Mouse (Mus musculus) embryonic facial prominence, embryonic 11.5 days (tissue): ENCODE measurements around the gene Prmt8. TPM values are rescaled to one million over a fixed set of nuclear protein-coding genes. Genes with fewer than 3 reads are reported as not detected.

ENCODE experiments used
- ATAC-seq: fragments of 200-750 bp; cut with Nextera tagmentation; replicated peaks from 2 replicates; pipeline ENCODE4 v1.8.0; 2017; ENCODE audit warnings: low read depth; ENCODE audit not compliant: insufficient number of reproducible peaks, low FRiP score, low TSS enrichment
- DNase-seq: peaks from one replicate; pipeline ENCODE4 v3.0.0-alpha.2; 2015; ENCODE audit warnings: low spot score
- H3K27ac ChIP-seq: fragments of 300-500 bp; sonication (generic); replicated peaks from 2 replicates; pipeline ENCODE4 v1.5.1; 2014; ENCODE audit warnings: mild to moderate bottlenecking, low read depth, low read length, control low read depth
- H3K27me3 ChIP-seq: fragments of 300-500 bp; sonication (generic); 2 replicates; pipeline ENCODE4 v1.6.1; 2014; ENCODE audit warnings: mild to moderate bottlenecking, low read length, moderate library complexity, mixed read lengths; ENCODE audit not compliant: control insufficient read depth, insufficient read depth
- H3K36me3 ChIP-seq: fragments of 300-500 bp; sonication (generic); replicated peaks from 2 replicates; pipeline ENCODE4 v1.6.1; 2014; ENCODE audit warnings: low read depth, mild to moderate bottlenecking, low read length, moderate library complexity, mixed read lengths; ENCODE audit not compliant: control insufficient read depth, insufficient read depth
- H3K4me1 ChIP-seq: fragments of 300-500 bp; sonication (generic); 2 replicates; pipeline ENCODE4 v1.6.1; 2014; ENCODE audit warnings: low read length, mixed read lengths; ENCODE audit not compliant: control insufficient read depth, insufficient read depth
- H3K4me2 ChIP-seq: fragments of 300-500 bp; sonication (generic); 2 replicates; pipeline ENCODE4 v1.6.1; 2014; ENCODE audit warnings: low read depth, mild to moderate bottlenecking, control low read depth, low read length, moderate library complexity
- H3K4me3 ChIP-seq: fragments of 300-500 bp; sonication (generic); 2 replicates; pipeline ENCODE4 v1.5.1; 2014; ENCODE audit warnings: low read depth, low read length, control low read depth
- H3K9ac ChIP-seq: fragments of 300-500 bp; sonication (generic); replicated peaks from 2 replicates; pipeline ENCODE4 v1.6.1; 2014; ENCODE audit warnings: mild to moderate bottlenecking, control low read depth, low read length
- H3K9me3 ChIP-seq: fragments of 300-500 bp; sonication (generic); replicated peaks from 2 replicates; pipeline ENCODE4 v1.6.1; 2016; ENCODE audit warnings: mild to moderate bottlenecking, low read length, inconsistent platforms, mixed read lengths; ENCODE audit not compliant: control insufficient read depth
- WGBS: fragments of 180-500 bp; shearing (Covaris S2); extraction: QIAGEN DNeasy Blood & Tissue Kit; methylation state at CpG from one replicate; pipeline ENCODE4 v1.1.7; 2014; 5-methylcytosine and 5-hydroxymethylcytosine counted together
- polyA plus RNA-seq: library from polyadenylated mRNA; unstranded; fragments of >200 nt; fragmentation: Nextera tagmentation; extraction: Ambion mirVana; gene quantifications from 2 replicates; pipeline ENCODE4 v1.2.1, GENCODE M21; 2014

The Prmt8 gene
- polyA plus RNA-seq, 1 experiment from 2014 or later, result 4.6 TPM

DNA sequence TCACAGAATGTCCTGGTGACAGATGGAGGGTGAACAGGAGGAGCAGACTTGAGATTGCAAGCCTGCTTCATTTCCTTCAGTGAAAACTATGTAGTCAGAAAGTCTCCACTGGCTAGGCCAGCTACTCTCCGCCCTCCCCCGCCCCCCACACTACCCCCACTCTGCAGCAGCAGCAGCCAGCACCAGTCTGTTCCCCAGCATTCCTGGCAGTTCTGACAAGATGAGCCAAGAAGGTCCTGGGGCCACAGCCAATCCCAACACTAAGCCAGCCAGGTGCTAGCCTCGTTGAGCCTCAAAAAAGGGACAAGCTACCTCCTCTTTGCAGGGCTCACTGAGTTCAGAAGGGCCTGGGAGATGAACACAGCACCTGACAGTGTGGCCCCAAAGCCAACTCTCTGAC is 16.6 kb downstream of the Prmt8 start:
- 23% methylated on average over 3 of the region's 3 CpGs for WGBS
- Histone ChIP-seq H3K36me3 (no peaks in the 10 kb centered on the region), H3K4me2 (no peak overlapping the region), H3K27me3 (no peaks in the 10 kb centered on the region), H3K4me3 (no peak overlapping the region), H3K27ac (no peak overlapping the region), H3K9ac (no peak overlapping the region), H3K9me3 (no peaks in the 10 kb centered on the region), H3K4me1 (no peaks in the 10 kb centered on the region)
- no peak for ATAC-seq
- DNase-seq, result no peak

DNA sequence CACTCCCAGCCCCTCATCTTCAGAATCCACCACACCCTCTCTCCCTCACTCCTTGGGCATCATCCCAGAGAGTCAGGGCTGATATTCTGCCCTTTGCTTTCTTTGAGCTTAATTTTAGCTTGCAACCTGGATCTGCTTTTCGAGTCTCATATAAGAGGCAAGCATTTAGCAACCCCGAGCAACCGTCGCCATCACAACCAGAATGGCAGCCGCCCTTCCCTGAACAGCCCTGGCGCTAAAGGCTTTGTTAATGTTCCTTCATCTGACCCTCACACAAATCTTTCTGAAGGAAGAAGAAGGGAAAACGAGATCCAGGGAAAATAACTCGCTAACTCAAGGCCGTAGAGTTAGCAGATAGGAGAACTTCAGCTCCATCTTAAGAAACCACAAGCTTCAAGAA is 17.8 kb downstream of the Prmt8 start:
- Histone ChIP-seq H3K27me3 (no peaks in the 10 kb centered on the region), H3K9me3 (no peaks in the 10 kb centered on the region), H3K9ac (no peak overlapping the region), H3K4me1 (no peaks in the 10 kb centered on the region), H3K27ac (no peak overlapping the region), H3K36me3 (no peaks in the 10 kb centered on the region), H3K4me2 (no peak overlapping the region), H3K4me3 (no peak overlapping the region)
- WGBS, result 86% methylated on average over 9 of the region's 9 CpGs
- ATAC-seq (no peak), DNase-seq (no peak)

DNA sequence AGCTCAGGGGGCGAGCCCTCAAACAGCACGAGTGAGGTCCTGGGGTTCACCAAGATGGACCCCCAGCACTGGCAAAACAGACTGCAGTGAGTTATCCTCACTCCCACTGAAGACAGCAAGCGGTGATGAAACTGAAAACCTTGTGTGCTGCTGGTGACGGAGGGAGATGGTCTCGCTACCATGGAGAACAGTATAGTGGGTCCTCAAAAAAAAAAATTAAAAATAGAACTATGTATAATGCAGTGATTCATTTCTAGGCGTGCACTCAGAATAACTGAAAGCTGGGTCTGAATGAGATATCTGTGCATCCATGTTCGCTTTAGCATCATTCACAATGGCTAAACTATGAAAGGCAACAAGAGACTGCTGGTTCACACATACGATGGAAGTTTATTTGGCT is 20.5 kb downstream of the Prmt8 start:
- WGBS, result 80% methylated on average over 8 of the region's 8 CpGs
- no peak for DNase-seq
- Histone ChIP-seq H3K27ac (no peak overlapping the region), H3K36me3 (no peaks in the 10 kb centered on the region), H3K4me2 (no peak overlapping the region), H3K9ac (no peak overlapping the region), H3K4me1 (no peaks in the 10 kb centered on the region), H3K4me3 (no peak overlapping the region), H3K27me3 (no peaks in the 10 kb centered on the region), H3K9me3 (no peaks in the 10 kb centered on the region)
- no peak for ATAC-seq

DNA sequence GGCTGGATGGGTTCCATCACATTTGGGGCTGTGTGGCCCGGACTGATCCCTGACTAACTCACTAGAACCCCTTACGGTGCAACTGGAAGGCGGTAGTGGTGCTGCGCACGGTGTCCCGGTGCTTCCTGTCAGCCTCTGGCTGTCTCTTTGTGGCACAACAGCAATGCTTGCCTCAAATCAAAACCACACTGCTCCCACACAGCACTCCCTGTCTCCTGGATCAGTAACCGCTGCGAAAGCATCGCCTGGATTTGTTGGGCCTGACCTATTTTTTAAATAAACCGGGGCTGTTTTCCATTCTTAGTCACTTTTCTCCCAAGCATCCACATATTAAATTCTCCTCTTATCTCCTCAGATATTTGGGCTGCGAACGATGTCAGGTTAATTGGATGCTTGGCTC is 27.0 kb downstream of the Prmt8 start:
- Histone ChIP-seq H3K4me1 (no peaks in the 10 kb centered on the region), H3K4me3 (no peak overlapping the region), H3K27ac (no peak overlapping the region), H3K4me2 (no peak overlapping the region), H3K27me3 (no peaks in the 10 kb centered on the region), H3K9me3 (no peaks in the 10 kb centered on the region), H3K9ac (no peak overlapping the region), H3K36me3 (no peaks in the 10 kb centered on the region)
- no peak for ATAC-seq
- WGBS, result 84% methylated on average over 12 of the region's 12 CpGs
- DNase-seq, result no peak

DNA sequence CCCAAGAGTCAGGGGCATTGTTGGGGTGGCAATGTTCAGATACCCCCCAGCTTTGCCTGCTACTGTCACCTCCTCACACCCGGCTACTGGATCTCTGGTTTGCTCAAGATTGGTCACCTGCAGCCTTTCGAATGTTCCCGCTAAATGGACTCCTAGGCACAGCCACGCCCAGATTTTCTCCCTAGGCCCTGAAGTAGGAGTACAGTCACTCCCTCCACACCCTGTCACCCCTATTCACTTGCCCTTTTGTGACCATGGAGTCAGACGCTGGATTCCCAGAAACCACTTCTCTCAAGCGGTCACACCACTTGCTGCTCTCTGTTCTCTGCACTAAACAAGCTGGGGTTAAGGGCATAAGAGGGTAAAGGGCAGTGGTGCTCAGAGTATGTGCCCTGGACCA is 28.1 kb downstream of the Prmt8 start:
- H3K9me3 ChIP-seq, result no peaks in the 10 kb centered on the region
- no peaks in the 10 kb centered on the region for H3K4me1 ChIP-seq
- no peak overlapping the region for H3K4me2 ChIP-seq
- H3K27me3 ChIP-seq, result no peaks in the 10 kb centered on the region
- H3K9ac ChIP-seq, result no peak overlapping the region
- H3K36me3 ChIP-seq, result no peaks in the 10 kb centered on the region
- no peak overlapping the region for H3K4me3 ChIP-seq
- DNase-seq (no peak), ATAC-seq (no peak)
- WGBS, result 84% methylated on average over 6 of the region's 6 CpGs
- H3K27ac ChIP-seq, result no peak overlapping the region

DNA sequence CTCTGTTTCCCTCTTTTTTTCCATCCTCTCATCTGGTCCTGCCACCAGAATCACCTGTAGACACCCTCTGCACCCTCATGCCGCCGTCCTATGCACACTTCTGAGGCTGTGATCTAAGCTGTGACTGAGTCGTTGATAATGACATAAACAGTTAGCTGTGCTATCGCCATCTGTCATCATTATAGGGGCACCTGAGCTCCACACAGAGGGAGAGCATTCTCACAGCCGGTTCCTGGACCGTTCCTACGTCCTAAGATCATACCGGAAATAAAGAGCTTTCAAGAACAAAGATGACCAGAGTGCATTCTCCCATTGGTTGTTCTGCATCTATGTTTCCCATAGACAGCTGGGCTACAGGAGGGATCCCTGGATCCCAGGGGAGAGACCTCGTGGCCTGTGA is 28.6 kb downstream of the Prmt8 start:
- H3K4me3 ChIP-seq, result no peak overlapping the region
- no peak for DNase-seq
- 82% methylated on average over 9 of the region's 9 CpGs for WGBS
- ATAC-seq, result no peak
- H3K4me2 ChIP-seq, result no peak overlapping the region
- H3K27ac ChIP-seq, result no peak overlapping the region
- H3K9me3 ChIP-seq, result no peaks in the 10 kb centered on the region
- H3K36me3 ChIP-seq, result no peaks in the 10 kb centered on the region
- no peaks in the 10 kb centered on the region for H3K4me1 ChIP-seq
- H3K9ac ChIP-seq, result no peak overlapping the region
- no peaks in the 10 kb centered on the region for H3K27me3 ChIP-seq

DNA sequence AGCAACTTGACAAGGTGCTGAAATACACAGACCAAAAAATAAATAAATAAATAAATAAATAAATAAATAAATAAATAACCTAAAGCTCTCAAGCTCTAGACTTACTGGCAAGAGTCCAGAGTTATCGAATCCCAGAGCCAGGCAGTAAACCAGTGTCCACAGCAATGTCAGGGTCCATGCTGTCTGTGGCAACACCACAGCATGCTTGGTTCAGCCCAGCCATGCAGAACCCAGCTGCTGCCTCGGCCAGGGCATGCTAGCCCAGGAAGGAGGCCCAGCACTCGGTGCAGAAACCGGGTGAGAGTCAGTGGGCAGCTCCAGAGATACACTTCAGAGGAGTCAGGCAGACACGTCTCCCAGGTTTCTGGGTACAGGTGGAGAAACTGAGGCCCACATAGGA is 29.4 kb downstream of the Prmt8 start:
- Histone ChIP-seq H3K4me2 (no peak overlapping the region), H3K4me3 (no peak overlapping the region), H3K27me3 (no peaks in the 10 kb centered on the region), H3K36me3 (no peaks in the 10 kb centered on the region), H3K27ac (no peak overlapping the region), H3K9ac (no peak overlapping the region), H3K9me3 (no peaks in the 10 kb centered on the region), H3K4me1 (no peaks in the 10 kb centered on the region)
- 78% methylated on average over 5 of the region's 5 CpGs for WGBS
- no peak for ATAC-seq
- no peak for DNase-seq

DNA sequence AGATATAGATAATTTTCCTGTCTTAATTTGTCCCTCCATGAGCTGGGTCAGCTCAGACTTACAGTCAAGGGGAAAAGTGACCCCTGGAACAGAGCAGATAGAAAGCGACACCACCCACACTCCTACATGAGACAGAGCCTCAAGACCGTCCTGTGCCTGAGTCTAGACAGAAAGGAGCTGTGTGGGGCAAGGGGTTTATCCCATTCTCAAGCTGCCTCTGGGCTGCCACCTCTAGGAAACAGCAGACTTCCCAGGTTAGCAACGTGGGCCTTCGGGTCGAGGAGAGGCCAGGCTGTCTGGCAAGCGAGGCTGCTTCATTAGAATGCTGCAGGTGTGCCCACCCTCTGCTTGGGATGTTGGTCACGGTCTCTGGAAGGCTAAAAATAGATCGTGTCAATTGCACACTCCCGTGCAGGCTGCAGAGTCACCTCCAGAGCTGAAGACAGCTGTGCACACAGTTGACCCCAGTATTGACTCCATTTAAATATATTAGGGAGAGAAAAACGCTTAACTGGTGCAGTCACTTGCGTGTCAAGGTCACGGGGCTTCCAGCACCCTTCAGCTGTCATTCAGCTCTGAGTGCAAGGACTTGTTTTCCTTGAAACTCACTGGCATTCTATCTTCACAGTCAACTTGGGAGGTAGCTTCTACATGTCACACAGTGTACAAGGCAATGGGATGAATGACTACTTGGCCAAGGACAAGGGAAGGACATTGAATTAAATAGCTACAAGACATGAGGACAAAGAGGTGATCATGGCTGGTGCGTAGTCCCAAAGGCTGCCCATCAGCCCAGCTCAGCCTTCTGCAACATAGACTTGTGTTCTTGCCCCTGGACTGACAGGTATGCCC is 33.9 kb downstream of the Prmt8 start:
- H3K9ac ChIP-seq, result no peak overlapping the region
- no peaks in the 10 kb centered on the region for H3K9me3 ChIP-seq
- no peaks in the 10 kb centered on the region for H3K27me3 ChIP-seq
- H3K36me3 ChIP-seq, result no peaks in the 10 kb centered on the region
- DNase-seq (no peak), ATAC-seq (peak; percentile 50; the same call in 1 of the 2 replicates)
- WGBS, result 67% methylated on average over 13 of the region's 13 CpGs
- no peaks in the 10 kb centered on the region for H3K4me1 ChIP-seq
- H3K4me2 ChIP-seq, result no peak overlapping the region
- H3K4me3 ChIP-seq, result no peak overlapping the region
- H3K27ac ChIP-seq, result no peak overlapping the region
